Mouse (Mus musculus) heart, postnatal 0 days (tissue): ENCODE results near the gene Tulp2.

Source experiments
- CTCF ChIP-seq: IDR thresholded peaks from 2 replicates; pipeline ENCODE4 v1.5.1; 2016; ENCODE audit warnings: antibody characterized with exemption, control low read depth, low read depth
- EP300 ChIP-seq: IDR thresholded peaks from 2 replicates; pipeline ENCODE4 v1.6.1; 2016; ENCODE audit warnings: antibody characterized with exemption, low read depth

DNA sequence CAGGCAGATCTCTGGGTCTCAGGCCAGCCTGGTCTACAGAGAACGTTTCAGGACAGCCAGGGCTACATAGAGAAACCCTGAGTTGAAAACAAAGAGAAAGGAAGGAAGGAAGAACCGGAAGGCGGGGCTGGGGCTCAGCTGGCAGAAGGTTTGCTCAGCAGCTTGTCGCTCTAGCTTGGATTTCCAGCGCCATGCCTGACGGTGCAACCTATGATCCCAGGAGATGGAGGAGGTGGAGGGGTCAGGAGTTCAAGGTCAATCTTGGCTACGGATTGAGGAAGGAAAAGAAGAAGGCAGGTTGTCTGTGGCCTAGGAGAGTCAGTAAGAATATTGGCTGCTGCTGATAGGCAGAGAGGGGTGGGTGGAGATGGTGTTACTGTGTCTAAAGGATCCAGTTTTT, 78.6 kb downstream of the Tulp2 start:
- TF ChIP-seq CTCF (no peak), EP300 (no peak)
